Mouse (Mus musculus) common myeloid progenitor, adult 5-6 weeks (primary cell): ENCODE data around the gene Cdk15. TPM values are rescaled to one million over a fixed set of nuclear protein-coding genes. Genes with fewer than 3 reads are reported as not detected.

ENCODE experiments used
- ATAC-seq: replicated peaks from 2 replicates; pipeline ENCODE4 v1.8.0; 2016; ENCODE audit warnings: low read depth, mild to moderate bottlenecking, moderate TSS enrichment, inconsistent platforms; ENCODE audit not compliant: poor library complexity, severe bottlenecking
- total RNA-seq: library from RNA; stranded (forward); fragments of 200-1000, 187-1606 nt; gene quantifications from 2 replicates; pipeline ENCODE4 v1.2.3, GENCODE M21; 2017

Cdk15 gene
- total RNA-seq, 1 experiment from 2014 or later, result not detected

DNA sequence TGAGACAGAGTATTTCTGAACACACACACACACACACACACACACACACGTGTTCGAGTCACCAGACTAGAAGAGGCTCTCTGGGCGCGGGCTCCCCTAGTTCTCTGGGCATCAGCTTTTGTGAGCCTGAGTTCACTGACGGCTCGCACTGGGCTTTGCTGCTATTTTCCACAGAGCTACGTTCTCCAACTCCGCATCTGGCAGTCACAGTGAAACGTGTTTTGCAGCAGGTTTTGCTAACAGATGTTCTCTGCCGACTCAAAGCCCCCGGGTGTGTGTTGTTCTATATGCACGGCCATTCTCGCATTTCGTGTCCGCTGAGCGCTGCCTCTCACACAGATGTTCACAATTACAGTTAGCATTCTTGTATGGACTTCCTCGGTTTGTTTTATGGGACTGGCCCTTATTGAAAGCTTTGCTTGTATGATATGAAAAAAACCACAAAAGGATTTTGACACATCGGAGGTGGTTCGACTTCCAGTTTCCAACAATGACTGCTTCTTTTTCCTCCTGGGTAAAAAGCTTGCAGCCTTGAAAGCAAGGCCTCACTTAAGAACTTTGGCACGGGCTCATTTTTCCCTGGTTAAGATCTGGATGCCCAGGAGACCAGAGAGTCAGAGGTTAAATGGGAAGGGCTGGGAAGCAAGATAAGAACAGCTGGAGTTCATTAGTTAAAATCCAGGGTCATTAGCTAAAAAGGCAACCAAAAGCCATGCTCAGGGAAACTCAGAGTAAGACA lies 13.4 kb downstream of the Cdk15 start:
- no peak for ATAC-seq

DNA sequence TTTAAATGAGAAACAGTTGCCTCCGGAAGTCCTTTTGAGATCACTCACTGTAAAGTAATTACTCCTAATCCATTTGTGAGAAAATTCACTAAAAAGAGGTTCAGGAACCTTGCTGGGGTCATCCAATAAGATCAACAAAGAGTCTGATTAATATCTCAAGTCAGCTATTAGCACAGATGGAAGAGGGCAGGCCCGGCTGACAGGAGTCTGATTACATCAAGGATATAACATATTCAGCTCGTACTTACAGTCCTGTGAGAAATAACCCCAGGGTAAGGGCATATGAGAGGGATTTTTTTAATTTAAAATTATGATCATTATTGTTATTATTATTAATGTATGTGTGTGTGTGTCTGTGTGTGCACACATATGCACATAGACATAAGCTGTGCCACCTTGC lies 15.5 kb downstream of the Cdk15 start:
- ATAC-seq, result no peak

DNA sequence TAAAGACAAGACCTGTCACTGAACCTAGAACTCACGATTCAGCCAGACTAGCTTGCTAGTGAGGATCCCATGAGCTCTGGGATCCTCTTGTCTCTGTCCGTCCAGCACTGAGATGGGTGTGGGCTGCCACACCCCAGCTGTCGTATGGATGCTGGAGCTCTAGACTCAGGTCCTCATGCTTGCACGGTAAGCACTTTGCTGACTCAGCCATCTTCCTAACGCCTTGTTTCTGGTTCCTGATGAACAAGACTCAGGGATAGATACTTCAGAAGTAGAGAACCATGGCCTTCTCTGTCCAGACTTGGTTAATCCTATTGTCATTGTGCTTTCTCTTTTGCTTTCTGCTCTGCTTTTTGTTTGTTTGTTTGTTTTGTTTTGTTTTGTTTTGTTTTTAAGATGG lies 29.2 kb downstream of the Cdk15 start:
- no peak for ATAC-seq

DNA sequence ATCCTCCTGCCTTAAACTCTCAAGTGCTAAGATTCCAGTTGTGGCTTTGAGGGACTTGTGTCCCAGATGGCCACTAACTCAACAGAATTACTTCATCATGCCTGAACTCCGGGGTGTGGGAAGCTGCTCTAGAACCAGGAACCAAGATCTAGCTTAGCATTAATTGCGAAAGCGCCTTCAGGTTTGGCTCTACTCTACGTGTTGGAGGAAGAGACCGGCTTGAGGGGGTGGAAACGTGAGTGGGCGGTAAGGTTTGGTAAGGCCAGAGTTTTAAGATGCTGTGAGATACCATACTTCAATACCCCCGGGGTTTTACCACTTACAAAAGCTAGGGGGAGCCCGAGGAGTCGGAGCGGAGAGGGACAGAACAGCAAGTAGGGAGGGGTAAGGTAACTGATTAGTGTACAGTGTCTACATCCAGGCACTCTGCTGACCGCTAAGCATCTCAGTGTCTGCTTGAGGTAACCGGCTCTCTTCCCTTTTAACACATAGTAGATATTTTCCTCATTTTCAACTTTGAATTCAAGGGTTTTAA lies 29.7 kb downstream of the Cdk15 start:
- no peak for ATAC-seq

DNA sequence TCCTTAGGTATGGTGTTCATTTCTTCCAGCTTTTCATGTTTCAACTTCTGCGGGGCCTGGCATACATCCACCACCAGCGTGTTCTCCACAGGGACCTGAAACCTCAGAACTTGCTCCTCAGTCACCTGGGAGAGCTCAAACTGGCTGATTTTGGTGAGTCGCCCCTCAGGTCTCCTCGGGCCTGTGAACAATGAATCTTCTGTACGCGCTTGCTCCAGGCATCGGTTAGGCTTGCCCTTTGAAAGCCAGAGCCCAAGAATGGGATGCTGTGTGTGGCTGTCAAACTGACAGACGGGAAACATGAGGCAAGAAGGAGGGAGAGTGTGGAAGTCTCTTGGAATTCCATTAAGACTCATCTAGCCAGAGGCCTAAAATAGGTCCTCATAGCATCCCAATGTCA lies 31.0 kb downstream of the Cdk15 start:
- no peak for ATAC-seq

DNA sequence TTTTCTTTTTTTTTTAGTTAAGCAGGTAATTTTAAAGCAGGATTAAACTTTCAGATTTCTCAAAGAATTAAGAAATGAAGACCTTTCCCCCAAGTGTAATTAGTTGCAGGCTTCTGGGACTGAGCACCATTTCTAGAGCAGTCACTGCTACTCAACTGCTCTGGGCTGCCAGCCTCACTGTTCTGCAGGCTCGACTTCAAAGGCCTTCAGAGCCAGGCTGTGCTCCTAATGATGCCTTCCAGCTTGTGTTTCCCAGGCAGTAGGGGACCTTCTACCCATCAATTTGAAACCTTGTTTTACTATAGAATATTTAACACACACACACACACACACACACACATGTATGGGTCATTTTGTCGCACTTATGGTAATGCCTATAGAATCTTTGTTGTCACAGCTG lies 34.9 kb downstream of the Cdk15 start:
- ATAC-seq, result no peak

DNA sequence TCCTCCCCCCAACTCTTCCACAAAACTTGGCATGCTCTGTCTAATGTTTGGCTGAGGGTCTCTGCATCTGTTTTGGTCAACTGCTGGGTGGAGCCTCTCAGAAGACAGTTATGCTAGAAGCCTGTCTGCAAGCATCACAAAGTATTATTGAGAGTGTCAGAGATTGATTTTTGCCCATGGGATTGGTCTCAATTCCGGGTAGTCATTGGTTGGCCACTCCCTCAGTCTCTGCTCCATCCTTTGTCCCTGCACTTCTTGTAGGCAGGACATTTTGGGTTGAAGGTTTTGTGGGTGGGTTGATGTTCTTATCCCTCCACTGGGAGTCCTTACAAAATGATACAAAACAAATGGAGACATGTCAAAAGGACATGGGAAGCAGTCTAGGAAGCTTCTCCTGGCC lies 39.1 kb downstream of the Cdk15 start:
- no peak for ATAC-seq

DNA sequence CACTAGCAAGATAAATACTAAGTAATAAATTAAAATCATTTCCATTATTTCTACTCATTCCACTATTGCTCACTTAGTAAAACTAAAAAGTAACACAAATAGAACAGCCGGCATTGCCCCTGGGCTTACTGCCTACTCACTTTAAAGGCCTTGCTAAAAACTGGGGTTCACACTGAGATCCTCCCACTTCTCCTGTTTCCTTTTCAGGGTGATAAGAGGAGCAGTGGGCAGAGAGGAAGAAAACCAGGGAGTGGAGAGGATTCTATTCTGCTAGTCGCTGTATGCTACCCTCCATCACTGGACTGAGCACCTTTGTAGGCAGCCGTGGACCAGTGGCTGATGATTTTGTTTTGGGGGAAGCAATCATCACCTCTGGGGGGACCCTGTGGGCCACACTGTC lies 40.5 kb downstream of the Cdk15 start:
- ATAC-seq, result no peak; the same call in 1 of the 2 replicates

DNA sequence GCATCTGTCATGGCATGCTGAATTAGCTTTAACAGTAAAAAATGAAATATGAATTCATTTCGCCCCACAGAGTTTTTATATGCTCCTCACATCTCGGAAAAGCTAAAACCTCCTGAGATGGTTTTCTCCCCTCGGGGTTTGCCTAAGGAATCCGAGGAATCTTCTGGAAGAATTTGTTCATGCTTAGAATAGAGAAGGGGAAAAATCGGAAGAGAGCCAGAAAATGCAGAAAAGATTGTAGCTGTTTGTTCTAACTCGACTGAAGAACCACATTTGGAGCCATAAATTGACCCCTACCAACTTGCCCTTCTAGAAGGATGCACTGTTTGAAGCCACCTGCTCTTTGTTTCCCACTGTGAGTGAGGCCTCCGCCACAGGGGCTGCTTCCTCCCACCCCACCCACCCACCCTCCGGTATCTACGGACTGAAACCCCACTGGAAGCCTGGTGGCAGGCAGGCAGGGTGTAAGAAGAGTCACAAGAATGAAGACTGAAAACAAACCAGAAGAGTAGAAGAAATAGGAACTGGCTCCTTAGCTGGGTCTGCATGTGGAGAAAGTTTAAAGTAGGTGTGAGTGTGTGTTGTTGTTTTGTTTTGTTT lies 41.9 kb downstream of the Cdk15 start:
- ATAC-seq, result no peak

DNA sequence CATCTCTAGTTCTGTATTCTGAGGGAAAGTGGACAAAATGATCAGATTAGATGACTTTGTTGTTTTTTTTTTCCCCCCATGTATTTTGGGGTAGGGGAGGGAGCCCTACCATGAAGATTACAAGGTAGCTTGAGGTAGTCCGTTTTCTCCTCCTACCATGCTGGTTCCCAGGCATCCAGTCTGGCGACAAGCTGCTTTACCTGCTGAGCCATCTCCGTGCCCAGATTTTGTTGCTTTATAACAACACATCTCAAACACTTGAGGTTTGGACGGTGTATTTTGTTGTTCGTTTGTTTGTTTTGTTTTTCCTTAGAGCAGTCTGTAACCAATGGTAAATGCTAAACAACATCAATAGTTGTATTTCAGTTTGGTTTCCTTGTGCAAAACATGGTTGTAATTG lies 50.6 kb downstream of the Cdk15 start:
- ATAC-seq, result no peak

DNA sequence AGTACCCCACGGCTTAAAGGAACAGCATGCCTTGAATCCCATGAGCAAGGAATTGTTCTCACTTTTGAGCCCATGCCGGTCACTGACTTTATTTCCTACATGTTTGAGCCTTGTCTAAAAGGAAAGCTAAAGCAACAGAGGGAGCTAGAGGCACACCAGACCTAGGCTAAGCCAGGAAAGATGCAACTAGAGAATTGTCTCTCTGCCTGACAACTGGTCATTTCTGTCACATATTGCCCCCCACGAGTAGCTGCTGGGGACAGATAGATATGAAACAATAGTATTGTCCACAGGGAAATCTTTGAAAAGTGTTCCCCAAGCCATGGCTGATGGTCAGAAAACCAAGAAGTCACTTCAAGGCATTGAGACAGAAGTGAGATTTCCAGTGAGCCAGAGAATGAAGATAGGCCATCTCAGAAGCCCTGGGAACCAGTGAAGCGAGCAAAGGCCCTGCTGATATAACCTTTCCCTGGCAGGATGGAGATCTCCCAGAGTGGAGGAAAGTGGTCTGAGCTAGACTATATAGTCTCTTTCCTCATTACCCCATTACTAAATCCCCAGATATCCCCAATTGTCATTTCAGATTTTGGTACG lies 54.7 kb downstream of the Cdk15 start:
- no peak for ATAC-seq

DNA sequence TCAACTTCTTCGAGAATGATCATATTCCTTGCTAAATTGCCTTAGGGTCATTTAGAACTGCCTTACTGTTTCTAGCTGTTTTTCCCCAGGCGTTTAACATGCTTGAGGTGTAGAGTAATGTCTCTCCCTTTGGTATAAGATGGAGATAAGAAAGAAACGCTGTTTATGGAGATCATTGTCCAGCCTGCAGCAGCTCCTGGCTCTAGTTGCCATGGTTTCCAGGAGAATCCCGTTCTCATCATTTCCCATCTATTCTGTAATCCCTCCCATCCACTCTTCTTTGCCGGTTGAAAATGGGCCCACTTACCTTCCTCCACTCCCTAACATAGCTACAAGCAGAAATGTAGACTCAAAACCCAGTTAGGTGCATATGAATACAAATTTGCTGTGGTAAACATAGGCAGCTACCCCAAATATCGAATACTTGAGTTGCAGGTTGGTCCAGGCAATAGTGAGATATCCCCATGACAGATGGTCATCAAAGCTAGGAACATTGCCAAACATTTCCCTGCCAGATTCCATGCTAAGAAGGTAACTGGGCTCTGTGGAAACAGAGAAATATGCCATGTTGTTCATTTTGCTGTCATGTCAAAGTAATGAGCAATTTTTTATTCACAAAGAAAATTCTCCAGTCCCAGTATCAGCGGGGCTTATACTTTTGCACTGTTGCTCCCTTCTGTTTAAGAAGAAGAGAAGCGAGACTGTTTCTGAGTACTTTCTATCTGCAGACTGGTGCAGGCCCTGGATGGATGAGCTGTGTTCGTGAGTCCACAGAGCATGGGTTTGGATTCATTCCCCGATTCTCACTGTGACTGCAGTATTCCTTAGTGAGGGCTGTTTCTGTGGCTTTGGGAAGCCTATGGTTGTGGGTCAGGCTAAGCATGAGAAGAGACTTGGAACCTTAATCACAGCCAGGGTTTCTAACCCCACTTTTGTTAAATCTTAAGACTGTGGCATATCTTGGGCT lies 55.8 kb downstream of the Cdk15 start:
- no peak for ATAC-seq

DNA sequence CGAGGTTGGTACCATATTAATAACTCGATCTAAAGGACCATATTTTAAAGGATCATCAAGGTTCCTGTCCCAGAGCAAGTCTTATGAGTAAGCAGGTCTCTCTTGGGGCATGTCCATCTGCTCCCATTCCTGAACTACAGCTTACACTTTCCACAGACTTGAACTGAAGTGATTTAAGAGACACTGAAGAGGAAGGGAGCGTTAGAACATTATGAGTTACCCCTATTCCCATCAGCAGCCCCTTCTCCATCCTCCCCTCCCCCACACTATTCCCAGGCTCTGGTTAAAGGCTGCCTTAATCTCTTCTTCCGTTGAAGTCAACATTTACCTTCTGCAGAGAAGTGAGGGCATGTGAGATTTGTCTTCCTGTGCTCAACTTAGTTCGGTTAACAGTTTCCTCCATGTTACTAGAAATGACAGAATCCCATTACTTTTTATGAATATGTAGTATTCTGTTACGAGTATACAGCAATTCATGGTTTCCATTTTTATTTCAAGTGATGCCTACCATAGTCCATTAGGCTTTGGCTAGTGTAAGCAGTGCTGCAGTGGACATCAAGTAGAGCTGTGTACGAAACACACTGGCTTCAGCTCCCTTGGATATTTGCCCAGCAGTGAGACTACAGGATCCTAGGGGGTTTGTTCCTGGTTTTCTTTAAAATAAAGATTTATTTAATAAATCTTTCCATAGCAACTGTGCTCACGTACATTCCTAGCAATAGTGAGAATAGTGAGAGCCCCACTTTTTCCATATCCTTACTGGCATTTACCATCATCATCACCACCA lies 56.6 kb downstream of the Cdk15 start:
- ATAC-seq, result no peak

DNA sequence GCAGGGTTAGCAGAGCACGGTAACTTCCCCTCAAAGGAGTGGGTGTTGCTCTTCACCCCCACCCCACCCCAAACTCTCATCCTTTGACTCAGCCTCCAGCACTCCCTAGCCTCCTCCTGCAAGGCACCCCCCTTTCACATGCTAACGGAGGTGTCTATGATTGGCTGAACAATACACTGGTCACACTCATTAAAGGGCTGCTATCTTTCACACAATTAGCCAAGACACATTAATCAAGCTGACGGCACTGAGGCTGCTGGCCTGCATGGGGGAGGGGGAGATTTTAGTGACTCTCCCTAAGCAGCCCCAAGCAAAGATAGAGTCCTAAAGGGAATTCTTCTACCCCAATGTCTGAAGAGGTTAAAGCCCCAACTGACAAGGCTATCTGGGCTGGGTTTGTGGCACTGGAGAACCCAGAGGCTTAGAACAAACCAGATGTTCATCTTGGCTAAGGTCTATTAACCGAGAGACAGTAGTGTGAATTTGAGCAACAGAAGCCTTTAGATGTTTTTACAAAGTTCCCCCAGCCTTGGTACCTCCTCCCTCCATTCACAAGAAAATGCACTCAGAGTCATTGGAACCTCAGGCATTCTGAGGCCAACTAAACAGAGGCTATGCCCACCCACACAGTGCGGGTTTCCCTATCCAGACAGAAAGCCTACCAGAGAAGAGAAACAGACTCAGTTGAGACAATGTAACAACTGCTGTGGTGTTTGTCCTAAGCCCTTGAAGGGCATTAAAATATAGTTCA lies 58.5 kb downstream of the Cdk15 start:
- 0 out of 2 replicates have a peak, but pooled peaks have one; percentile 23 for ATAC-seq

DNA sequence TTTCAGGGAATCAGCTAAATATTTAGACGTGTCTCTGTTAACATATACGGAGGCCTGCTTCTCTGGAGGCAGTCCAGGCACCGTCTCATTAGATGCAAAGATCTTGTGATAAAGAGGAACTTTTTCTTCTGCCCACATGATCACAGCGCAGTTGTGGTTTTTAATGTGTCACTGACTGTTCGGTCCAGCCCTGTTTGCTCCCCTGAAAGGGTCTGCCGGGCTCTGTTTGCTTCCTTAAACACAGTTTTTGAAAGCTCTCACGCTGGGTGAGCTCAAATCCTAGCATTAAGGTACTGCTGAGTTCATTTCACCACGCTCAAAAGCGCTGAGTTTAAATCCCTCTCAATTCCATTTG lies 59.3 kb downstream of the Cdk15 start:
- ATAC-seq, result peak; percentile 76

DNA sequence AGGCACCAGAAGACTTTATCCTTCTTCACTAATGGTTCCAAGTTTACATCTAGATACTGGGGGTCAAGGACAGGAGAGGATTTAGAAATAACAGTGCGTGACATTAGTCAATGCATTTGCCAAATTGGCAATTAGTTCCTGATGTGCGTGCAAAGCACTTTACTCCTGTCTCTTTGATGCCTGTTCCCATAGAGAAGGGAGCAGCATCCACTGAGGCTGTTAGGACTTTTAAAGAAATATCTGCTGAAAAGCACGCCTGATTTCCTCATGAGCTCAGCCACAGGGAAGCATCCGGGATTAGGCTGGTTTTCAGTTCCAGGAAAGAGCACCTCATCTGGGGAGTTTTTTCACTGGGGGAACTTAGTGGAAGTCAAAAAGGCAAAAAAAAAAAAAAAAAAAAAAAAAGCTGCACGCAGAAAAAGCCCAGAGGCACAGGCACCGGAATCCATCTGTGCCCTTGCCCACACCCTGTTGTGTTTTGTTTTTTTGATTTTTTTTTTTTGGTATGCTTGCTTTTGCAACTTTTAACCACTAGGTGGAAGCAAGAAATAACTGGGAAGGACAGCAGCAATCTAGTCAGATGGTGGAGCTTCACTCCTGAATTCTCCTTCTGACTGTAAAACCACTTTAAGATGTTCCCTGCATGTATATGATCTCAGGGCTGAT lies 59.8 kb downstream of the Cdk15 start:
- peak; percentile 78 for ATAC-seq

DNA sequence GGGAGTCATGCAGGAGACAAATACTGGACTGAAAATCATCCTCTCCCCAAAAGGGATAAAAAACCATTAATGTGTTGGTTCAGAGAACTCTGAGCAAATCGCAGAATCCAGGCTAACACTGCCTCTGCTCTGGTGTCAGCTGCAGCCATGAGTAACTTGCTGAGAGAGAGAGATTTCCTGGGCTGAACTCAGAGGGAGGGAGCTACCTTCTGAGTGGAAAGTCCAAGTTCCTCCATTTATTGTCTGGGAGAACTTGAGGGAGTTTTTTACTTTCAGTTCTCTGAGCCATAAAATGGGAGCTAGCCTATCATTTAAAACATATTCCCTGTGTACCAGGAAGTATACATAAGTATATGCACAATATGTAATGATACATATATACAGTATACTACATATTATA lies 60.7 kb downstream of the Cdk15 start:
- no peak for ATAC-seq

DNA sequence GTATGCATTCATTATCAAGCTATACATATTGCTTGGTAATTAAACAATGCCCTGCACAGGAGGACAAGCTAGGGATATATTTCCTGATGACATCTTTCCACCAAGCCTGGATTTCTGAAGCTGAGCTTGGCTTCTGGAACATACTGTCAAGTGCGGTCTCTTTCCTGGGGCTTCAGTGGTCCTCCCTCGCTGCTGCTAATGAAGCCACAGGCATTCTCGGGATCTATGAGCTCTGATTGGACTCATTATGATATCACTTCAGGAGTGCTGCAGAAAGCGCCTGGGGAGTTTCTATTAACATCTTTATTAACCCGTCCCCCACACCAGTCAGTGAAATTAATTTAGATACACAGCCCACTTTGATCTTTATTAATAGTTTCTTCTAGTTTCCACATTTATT lies 62.2 kb downstream of the Cdk15 start:
- ATAC-seq, result no peak
